Mouse (Mus musculus): ENCODE results near the gene Gm17509.

DNA sequence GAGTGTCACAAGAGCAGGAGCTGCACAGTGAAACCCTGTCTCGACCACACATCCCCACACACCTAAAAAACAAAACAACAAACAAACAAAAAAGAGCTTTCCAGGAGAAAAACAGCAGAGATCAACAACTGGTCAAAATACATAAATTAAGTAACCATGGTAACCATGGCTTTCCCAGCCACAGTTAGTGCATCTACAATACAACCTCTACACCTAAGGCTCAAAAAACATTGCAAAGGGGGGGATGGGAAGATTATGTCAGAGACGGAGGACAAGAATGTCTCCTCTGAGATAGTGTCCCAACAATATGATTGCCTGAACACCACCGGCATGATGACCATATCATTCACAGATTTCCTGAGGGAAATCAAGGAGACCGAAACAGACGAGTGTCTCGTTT is 35.5 kb downstream of the Gm17509 start:
- TF ChIP-seq CTCF (IDR thresholded peaks at IDR 0.05; ENCODE audit: control insufficient read depth, insufficient read depth, low read length) = no peak
- TF ChIP-seq POLR2A (IDR thresholded peaks at IDR 0.05; ENCODE audit: borderline replicate concordance, control insufficient read depth, low read depth, low read length) = no peak

All from bone marrow, adult 2 months (tissue).